Mouse (Mus musculus) testis, postnatal 14 days (tissue): ENCODE results near the gene Rbm17.
A peak's percentile ranks its signal among the peaks of the same experiment; 100 is the strongest.

Experiments
- DNase-seq: peaks from one replicate; pipeline ENCODE4 v3.0.0; 2021; ENCODE audit warnings: low spot score

Rbm17 gene

DNA sequence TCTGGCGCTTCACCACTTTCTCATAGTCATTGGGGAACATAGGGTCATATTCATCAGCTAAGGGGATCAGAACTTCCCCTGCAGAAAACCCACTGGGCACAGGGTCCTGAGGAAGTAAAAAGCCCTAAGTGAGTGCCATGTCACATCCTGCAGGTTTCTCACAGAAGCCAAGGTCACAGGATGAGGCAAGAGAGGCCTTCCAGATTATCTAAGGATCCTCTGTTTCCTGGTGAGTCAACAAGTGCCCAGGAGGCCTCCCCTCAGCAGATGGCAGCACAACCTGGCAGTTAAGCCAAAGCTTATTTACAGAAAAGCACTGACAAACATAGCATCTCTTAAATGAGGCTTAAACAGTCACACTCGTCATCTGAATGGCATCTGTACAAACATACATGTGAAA is 7.3 kb downstream of the Rbm17 start:
- no peak for DNase-seq

DNA sequence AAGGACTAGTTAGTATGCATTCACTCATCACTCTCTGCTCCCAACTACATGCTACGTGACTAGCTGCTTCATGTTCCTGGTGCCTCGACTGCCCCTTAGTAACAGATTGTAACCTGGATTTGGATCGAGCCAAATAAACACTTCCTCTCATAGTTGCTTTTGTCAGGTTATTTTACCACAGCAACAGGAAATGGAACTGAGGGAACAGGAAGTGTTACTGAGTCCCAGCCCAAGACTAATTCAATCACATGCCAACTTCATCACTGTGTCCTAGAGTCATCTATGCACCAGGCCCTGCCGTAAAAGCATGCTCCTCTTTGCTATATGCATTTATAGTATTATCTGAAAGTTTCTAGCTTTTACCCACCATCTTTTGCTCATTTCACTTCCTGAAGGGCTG is 16.0 kb downstream of the Rbm17 start:
- no peak for DNase-seq

DNA sequence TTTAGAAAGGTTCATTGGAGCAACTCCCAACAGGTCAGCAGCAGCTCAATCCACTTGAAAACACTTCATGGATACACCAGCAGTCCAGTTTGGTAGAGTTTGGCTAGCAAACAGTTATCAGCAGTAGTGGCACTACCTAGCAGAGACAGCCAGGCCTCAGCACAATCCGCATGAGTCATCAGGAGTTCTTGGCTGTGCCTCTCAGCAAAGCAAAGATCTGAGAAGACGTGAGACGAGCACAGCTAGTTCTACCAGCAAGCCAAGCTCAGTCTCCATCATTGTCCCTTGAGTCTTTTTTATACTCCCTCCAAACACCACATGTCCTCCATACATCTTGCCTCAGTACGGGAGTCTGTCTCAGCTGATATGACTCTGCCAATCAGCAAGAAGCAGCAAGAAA is 24.6 kb downstream of the Rbm17 start:
- no peak for DNase-seq

DNA sequence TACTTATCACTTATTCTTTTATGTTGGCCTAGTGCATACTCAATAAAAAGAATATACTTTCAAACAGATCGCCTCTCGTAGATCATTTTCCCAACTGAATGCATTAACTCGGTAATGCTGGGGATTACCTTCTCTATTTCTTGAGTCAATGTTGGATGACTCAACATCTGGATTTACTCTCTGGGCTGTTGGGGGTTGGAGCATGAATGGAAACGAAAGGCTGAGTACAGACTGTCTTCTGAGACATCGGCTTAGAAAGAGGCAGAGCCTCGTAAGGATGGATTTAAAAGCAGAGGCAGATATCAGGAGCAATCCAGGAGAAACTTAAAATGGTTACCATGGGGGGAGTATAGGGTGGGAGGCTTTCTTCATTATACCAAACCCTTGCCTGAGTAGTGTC is 25.8 kb downstream of the Rbm17 start:
- no peak for DNase-seq

DNA sequence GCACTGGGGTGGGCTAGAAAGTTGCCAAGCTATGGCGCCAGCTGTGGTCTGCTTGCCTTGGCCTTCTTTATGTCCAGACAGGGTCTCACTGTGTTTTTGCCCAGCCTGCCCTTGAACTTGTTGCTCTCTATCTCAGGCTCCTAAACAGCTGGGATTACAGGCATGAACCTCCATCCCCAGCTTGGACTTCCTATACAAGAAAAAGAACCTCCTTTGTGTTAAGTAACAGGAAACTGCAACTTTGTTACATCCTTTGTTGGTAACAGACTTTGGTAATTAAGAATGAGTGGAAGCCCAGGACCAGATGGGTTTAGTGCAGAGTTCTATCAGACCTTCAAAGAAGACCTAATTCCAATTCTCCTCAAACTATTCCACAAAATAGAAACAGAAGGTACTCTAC is 30.3 kb downstream of the Rbm17 start:
- DNase-seq: no peak

DNA sequence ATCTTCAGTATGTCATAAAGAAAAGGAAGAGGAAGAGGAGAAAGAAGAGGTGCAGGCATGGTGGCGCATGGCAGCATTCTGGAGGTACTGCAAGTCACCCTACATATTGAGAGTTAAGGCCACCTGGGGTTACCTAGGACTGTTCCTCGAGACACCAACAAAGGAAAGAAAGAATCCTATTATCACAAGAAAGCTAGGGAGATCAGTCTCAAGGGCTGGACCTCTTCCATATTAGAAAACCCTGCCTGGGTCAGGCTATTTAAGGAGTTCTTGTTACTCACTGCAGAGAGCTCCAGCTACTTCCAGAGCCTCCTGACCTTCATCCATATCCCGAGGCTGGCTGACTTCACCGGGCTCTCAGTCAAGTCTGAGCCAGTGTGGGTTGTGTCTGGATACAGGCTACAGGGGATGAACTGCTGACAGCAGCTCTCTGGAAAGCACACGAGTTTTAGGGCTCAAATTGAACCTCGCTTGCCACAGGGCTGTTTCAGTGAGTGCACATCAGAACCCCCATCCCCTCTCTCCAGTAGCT is 32.9 kb downstream of the Rbm17 start:
- DNase-seq: peak; percentile 46

DNA sequence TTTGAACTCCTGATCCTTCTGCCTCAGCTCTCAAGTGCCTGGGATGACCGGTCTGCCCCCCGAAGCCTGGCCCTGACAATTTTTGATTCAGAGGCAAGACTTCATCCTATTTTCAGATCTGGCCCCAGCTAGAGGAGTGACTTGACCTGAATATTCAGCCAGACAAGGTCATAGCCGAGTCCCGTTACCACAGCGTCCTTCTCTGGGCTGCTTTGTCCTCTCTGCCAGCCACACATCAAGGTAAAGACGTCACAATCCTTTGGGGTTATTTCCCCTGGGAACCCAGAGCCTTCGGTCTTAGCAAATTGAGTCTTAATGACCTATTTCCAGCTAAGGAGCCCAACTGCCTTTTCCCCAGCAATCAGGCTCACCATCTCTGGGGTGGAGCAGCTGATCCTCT is 35.5 kb downstream of the Rbm17 start:
- DNase-seq: no peak

DNA sequence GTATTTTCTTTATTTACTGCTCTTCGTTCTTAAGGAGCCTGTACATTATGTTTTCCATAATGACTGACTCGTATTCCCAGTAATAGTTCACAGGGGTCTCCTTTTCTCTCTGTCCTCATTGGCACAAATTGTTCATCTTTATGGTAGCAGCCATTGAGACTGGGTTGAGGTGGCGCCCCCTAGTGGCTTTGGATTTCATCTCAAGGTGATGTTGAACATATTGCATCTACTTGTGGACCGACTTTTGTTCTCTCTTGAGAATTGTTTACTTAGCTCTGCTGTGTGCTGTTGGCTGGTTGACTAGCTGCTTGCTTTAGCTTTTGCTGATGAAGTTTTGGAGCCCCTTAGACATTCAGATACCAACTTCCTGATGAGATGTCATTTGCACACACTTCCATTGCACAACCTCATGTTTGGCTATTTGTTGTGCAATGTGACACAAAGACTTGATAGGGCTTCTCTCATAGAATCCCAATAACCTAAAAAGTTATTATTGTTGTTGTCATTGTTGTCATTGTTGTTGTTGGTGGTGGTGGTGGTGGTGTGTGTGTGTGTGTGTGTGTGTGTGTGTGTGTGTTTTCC is 36.1 kb downstream of the Rbm17 start:
- peak; percentile 49 for DNase-seq

DNA sequence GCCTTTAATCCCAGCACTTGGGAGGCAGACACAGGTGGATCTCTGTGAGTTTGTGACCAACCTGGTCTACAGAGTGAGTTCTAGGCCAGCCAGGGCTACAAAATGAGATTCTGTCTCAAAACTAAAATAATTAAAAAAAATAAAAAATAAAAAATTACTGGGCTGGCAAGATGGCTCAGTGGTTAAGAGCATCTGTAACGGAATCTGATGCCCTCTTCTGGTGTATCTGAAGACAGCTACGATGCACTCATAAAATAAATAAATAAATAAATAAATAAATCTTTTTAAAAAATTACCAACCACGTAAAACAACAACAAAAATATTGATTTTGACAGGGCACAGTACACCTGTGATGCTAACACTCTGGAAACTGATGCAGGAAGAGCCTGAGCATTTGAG is 37.1 kb downstream of the Rbm17 start:
- DNase-seq: no peak

DNA sequence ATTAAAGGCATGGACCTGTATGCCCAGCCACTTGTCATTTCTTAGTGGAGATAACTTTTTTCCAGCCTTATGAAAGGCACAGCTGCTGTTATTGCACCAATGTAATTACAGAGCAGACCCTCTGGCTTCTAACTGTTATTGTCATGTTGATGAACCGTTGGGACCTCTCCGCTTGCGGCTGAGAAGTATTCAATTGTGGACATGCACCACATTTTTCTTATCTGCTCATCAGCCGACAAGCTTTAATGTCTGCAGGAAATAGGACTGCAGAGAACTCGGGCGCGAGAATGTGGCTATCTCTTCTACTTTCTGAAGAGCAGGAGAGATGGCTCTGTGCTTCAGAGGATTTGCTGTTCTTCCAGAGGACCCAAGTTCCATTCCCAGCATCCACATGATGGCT is 37.7 kb downstream of the Rbm17 start:
- no peak for DNase-seq

DNA sequence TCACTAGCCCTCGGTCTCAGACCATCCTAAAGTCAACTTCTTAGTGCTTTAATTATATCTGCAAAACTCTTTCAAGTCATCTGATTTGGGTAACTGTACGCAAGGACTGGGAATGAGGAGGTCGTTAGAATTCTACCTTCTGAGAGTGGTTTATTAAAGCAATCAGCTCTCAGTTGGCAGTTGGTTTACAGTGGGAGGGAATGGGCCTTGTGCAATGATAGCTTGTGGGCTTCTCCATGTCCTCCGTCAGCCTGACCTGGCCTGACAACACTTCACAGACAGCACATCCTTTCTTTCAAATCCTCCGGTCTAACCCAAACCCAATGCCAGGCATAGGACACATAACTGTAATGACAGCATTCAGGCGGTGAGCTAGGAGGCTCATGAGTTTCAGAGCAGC is 39.2 kb downstream of the Rbm17 start:
- no peak for DNase-seq

DNA sequence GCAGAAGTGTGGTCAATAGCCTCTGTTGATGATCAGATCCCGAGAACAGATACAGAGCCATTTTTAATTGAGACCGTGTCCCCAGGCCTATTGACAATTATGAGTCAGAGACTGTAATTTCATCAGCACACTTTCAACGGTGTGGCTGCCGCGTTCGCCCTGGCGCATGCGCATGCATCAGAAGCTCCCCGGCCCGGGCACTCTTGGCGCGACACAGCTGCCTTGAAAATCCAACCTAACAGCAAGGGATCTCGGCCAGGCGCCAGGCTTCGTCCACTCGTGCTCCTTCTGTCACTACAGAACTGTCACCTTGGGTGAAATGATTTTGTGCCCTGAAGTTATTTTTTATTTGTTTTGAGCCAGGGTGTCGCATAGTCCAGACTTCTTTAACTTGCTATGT is 40.7 kb downstream of the Rbm17 start:
- no peak for DNase-seq

DNA sequence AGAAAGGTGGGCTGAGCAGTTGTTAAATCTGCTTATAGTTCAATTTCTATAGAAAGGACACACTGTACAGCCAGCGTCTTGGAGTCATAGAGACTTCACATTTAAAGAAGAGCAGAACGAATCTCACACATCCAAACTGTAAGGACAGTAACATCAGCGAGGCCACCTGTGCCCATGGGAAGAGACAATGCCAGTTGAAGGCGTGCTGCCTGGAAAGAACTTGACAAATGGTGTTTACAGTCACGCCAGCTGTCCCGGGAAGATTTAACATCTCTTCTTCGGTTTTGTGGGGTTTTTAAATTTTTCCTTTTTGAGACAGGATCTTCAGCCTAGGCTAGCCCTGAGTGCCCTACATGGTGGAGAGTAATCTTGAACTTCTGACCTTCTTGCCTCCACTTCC is 45.3 kb downstream of the Rbm17 start:
- no peak for DNase-seq

DNA sequence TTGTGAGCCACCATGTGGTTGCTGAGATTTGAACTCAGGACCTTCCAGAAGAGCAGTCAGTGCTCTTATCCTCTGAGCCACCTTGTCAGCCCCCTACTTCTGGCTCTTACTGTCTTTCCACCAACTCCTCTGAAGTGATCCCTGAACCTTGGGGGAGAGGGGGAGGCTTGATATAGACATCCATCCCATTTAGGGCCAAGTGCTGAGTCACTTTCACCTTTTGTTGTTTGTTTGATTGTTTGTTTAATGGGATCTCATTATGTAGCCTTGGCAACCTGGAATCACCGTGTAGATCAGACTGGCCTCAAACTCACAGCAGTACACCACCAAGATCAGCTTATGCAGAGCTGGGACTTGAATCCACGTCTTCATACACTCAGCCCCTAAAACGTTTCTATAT is 46.7 kb downstream of the Rbm17 start:
- no peak for DNase-seq

DNA sequence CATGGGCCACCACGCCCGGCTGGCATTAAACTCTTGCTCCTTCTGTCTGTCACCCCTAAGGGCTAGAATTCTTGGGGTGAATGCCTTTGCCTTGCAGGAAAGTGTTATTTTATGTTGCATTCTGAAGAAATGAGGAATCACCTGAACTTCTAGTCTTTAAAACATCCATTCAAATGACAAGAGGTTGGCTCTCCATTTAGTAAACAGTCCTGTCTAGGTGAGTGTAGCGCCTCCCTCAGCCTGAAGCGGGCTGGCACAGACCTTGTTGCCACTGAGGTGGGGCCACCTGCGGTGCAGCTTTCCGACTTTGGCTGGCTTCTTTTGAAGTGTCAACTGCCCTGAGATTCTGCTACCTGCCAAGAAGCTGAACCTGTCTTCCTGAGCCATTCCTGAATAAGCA is 48.6 kb downstream of the Rbm17 start:
- no peak for DNase-seq

DNA sequence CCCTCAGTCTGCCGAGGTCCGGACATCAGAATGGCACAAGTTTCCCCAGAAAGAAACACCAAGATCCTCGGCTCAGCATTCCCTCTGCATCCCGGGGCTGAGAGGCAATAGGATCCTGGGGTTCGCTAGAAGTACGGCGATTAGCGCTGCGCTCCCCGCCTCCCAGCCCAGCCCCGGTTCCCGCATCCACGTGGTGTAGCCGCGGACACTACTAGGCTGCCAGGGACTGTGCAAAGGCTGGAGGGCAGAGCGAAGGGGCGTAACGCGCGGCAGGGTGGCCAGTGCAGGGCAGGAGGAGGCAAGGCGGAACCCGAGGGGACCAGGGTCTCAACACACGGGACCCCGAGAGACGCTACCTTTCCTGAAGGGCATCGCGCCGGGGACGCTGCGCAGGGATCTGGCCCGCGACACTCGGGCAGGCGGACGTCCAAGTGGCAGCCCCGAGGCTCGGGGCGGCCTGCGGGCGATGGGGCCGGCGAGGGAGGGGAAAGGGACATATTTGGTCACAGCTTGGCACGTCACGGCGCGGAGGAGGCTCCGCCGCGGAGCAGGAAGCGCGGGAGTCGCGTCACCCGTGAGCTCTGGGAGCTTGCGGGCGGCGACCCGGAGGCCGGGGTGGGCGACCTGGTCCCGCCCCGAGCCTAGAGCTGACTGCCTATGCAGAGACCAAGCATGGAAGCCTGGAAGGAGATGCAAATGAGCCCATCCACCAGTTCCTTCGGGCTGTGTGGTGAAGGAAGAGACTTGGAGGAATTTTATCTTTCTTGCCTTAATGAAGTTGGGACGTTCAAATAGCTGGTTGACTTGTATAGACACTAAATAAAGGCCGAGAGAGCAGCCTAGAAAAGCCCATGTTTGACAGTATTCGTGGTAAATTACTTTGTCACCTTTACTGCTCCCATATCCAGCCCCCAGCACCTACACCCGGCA is 50.2 kb downstream of the Rbm17 start, which contains the start of gene Pfkfb3:
Pfkfb3 (minus strand) TSS at position 607 of the 930 bp plus-strand sequence.
- DNase-seq: peak; percentile 64

DNA sequence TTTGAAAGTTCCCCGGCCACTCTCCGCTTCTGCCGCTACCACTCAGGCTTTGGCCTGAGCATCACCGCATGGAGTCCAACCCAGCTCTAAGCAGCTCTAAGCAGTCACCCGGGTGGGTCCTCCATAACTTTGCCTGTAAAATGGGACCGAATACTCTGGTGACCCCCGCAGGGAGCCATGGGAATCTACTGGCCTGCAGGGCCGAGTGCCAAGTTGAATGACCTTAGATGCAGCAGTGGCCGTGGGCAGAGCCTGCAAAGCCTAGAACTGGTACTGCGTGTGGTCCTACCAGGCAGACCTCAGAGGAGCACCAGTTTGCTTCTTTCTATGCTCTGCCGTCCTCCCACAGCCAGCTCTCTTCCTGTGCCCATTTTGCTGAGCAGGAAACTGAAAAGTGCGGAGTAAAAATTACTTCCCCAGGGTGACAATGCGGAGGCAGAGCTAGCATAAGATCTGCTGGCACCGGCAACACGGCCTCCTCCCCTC is 50.9 kb downstream of the Rbm17 start:
- no peak for DNase-seq

DNA sequence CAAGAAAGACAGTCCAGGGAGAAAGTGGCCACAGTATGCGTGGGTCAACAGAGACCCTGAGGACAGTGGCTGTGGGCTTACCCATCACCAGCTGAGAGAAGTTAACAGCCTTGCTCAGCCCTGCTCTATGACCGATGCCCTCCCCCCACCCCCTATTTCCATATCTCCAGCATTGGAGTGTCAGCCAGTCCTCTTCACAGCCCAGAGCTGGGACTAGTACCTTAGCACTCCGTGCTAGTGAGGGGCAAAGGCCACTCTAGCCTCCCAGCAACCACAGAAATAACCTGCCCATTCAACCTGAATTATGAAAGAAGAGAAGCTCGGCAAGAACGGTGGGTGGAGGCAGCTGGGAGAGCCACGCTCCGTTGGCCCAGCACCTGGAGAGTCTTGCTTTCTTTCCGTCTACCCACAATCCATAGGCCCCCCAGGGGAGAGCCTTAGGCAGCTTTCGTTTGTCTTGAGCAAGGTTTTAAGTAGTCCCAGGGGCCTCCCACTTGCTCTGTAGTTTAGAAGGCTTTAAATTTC is 51.6 kb downstream of the Rbm17 start:
- no peak for DNase-seq

DNA sequence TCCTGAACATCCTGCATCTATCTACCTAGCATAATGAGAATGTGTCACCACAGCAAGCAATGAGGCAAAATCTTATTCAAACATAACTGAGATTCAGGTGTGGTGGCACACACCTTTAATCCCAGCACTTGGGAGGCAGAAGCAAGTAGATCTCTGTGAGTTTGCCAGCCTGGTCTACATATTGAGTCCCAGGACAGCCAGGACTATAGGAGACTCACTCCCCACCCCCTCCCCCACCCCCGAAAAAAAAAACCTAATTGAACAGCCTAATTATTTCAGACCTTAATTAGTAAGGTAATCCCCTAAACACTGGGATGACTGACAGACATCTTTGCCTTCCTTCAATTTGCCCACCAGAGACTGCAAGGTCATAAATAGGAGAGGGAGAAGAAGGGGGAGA is 52.2 kb downstream of the Rbm17 start:
- no peak for DNase-seq

DNA sequence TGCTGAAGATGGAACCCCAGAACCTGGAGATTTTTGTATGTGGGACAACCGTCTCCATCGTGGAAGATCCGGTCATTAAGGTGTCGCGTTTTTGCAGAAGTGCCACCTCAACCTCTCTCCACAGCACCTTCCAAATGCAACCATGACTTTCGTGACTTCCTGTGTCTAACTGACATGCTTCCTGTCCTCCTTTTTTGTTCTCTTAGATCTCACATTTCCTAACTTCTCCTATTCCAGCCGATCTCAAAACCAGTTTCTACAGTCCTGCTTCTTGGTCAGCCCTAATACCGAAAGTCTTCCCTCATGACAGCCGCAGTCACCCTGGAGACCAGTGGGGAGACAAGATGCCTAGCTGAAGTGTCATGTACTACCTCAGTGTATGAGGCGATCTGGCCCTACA is 55.4 kb downstream of the Rbm17 start:
- no peak for DNase-seq

DNA sequence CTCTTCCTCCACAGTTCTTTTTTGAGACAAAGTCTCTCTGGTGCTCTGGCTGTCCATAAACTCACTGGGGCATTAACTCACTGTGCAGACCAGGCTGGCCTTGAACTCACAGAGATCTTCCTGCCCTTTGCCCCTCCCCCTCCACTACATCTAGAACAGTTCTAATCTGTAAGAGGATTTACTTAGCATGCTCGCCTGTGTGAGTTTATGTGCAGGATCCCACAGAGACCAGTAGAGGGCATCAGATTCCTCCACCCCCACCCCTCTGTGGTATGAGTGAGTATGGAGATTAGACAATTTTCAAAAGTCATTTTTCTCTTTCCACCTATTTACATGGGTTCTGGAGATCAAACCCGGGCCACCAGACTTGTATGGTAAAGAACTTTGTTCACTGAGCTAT is 56.3 kb downstream of the Rbm17 start:
- no peak for DNase-seq

DNA sequence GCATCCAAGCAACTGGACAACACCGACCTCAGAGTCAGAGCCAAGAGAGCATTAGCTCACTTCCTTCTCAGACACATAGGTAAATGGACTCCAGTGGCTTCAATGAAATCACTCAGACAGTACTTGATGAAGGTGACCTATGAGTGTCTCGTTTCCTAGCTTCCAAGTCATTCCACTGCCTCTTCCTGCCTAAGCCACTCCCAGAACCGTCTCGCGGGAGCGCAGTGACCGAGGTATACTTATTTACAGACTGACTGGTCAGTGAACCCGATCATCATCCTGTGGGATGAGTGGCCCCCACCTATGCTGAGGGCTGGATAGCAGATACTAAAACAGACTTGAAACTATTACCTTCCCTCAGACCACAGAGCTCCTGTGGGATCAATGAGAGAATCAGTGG is 57.9 kb downstream of the Rbm17 start:
- no peak for DNase-seq

DNA sequence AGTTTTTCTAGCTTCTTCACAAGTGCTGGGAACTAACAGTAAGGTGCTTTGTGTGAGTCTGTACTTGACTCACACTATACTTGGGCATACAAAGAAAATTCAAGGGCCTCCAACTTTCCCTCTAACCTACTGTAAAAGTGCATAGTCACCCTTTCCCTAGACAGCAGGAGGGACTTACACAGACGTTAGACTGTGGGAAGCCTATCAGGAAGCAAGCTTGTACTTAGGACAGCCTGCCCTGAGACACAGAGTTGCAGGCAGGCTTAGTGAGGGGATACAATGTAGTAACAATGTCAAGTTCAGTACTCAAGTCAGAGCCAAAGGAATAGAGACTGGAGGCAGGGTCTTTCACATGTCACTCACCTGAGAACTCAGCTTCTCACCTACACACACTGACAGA is 58.6 kb downstream of the Rbm17 start:
- peak; percentile 51 for DNase-seq
